Comparison of ENCODE assay signal across 8 mouse cellular contexts in the genomic region with DNA sequence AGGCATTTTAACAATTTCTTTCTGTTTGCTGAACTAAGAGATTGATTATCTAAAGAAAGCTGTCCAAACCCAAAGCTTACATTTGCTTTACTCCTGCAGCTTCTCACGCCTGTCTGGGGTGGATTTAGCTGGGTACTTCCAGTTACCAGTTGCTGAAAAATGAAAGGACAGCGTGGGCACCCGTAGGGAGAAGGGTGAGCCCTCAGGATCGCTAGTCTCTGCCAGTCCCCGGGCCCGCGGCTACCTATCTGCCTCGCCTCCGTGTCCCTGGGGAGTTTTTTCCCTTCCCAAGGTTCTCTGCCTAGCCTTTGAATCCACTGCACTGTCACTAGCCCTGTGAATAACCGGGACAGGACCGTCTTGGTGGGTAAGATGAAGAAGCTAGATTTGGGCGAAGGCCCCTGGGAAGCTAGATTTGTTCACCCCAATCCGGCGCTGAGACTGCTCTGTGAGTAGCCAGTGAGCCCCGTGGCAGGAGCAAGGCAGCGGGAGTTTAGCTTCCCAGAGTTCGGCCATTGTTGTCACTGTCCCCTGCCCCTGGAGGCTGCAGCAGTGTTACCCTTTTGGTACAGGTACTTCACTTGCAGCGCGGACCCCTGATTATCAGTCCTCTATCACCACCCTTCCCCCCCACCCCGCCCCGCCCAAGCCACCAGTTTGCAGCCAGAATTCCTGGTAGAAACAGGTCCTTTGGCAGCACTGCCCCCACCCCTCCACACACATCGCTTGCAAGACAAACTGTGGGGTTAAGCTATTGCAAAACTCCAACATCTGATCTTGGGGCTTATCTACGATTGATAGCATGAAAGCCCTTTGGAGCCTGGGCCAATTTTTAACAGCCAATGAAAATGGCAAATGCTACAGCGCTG. TPM values are rescaled to one million over a fixed set of nuclear protein-coding genes. Genes with fewer than 3 reads are reported as not detected.
DNase-seq lines count a peak whose midpoint lies in the region; ATAC-seq lines count a peak whose summit lies in the region.

No protein-coding gene starts in this region.

- H3K4me1 ChIP-seq in forebrain, embryonic 15.5 days: no peaks in the 10 kb centered on the region
- no peaks in the 10 kb centered on the region for H3K4me1 ChIP-seq in liver, embryonic 13.5 days (replicated peaks)
- H3K4me1 ChIP-seq in neural tube, embryonic 12.5 days: no peaks in the 10 kb centered on the region

- H3K36me3 ChIP-seq in forebrain, embryonic 15.5 days: no peaks in the 10 kb centered on the region
- no peaks in the 10 kb centered on the region for H3K36me3 ChIP-seq in liver, embryonic 13.5 days
- H3K36me3 ChIP-seq in neural tube, embryonic 12.5 days: no peaks in the 10 kb centered on the region

- no peaks in the 10 kb centered on the region for H3K9me3 ChIP-seq in forebrain, embryonic 15.5 days
- no peaks in the 10 kb centered on the region for H3K9me3 ChIP-seq in liver, embryonic 13.5 days (replicated peaks)
- no peaks in the 10 kb centered on the region for H3K9me3 ChIP-seq in neural tube, embryonic 12.5 days

- peak overlapping the region; percentile 51 for H3K9ac ChIP-seq in forebrain, embryonic 15.5 days (replicated peaks)
- no peak overlapping the region for H3K9ac ChIP-seq in liver, embryonic 13.5 days
- 0 out of 2 replicates have a peak overlapping the region, but pooled peaks have one; percentile 13 for H3K9ac ChIP-seq in neural tube, embryonic 12.5 days

- H3K27ac ChIP-seq in forebrain, embryonic 15.5 days (replicated peaks): no peak overlapping the region
- peak overlapping the region; percentile 39; the same call in 1 of the 2 replicates for H3K27ac ChIP-seq in liver, embryonic 13.5 days
- no peak overlapping the region for H3K27ac ChIP-seq in neural tube, embryonic 12.5 days

- peak overlapping the region; percentile 35 for H3K4me3 ChIP-seq in forebrain, embryonic 15.5 days
- peak overlapping the region; percentile 22; the same call in 1 of the 2 replicates for H3K4me3 ChIP-seq in liver, embryonic 13.5 days (replicated peaks)
- peak overlapping the region; percentile 26 for H3K4me3 ChIP-seq in neural tube, embryonic 12.5 days

- H3K4me2 ChIP-seq in forebrain, embryonic 15.5 days (replicated peaks): peak overlapping the region; percentile 57
- peak overlapping the region; percentile 46 for H3K4me2 ChIP-seq in liver, embryonic 13.5 days
- H3K4me2 ChIP-seq in neural tube, embryonic 12.5 days (replicated peaks): peak overlapping the region; percentile 61

- peak; percentile 50 for ATAC-seq in frontal cortex, adult (ENCODE audit: low TSS enrichment)
- ATAC-seq in forebrain, embryonic 15.5 days (replicated peaks): peak; percentile 61; the same call in 1 of the 2 replicates
- ATAC-seq in liver, embryonic 13.5 days (ENCODE audit: low read depth): peak; percentile 62
- peak; percentile 37; the same call in 1 of the 2 replicates for ATAC-seq in neural tube, embryonic 12.5 days (ENCODE audit: low FRiP score, low read depth)

- H3K27me3 ChIP-seq in forebrain, embryonic 15.5 days: no peaks in the 10 kb centered on the region
- H3K27me3 ChIP-seq in liver, embryonic 13.5 days: no peaks in the 10 kb centered on the region
- no peaks in the 10 kb centered on the region for H3K27me3 ChIP-seq in neural tube, embryonic 12.5 days (replicated peaks)

- no peak for DNase-seq in frontal cortex, postnatal 25 days (ENCODE audit: low spot score in 2 of 2)
- peak; percentile 7 for DNase-seq in cerebellum, adult 11 months
- DNase-seq in kidney, adult 18-20 months: peak; percentile 45
- DNase-seq in liver, embryonic 13.5 days: no peak
- no peak for DNase-seq in thymus, adult 18-20 months

- 27% methylated on average over 24 of the region's 24 CpGs for WGBS in forebrain, embryonic 15.5 days
- WGBS in liver, embryonic 13.5 days (ENCODE audit: insufficient replicate concordance): 19% methylated on average over 24 of the region's 24 CpGs
- 22% methylated on average over 24 of the region's 24 CpGs for WGBS in neural tube, embryonic 12.5 days

RNA-seq across cellular contexts. Expression of gene Rgn, which starts 1.3 kb away (rescaled TPM):
- 0.24 and 0.49 TPM in 2 replicates for polyA plus RNA-seq in forebrain, embryonic 15.5 days (2015; fragmentation: Nextera tagmentation; extraction: Ambion mirVana)
- 112 and 133 TPM in 2 replicates for polyA plus RNA-seq in liver, embryonic 13.5 days (2015; fragmentation: Nextera tagmentation; extraction: Ambion mirVana)
- 0.15 and 0.17 TPM in 2 replicates for polyA plus RNA-seq in neural tube, embryonic 12.5 days (2016; fragmentation: Nextera tagmentation; extraction: Ambion mirVana)

Comparison
In these comparisons a context has a peak if more than half of its experiments do, and no peak if none do; other contexts are left out.
1. DNase-seq: peak in cerebellum, adult 11 months (single experiment) and kidney, adult 18-20 months (single experiment); none in frontal cortex, postnatal 25 days (0 of 2), liver, embryonic 13.5 days (single experiment) and thymus, adult 18-20 months (0 of 2).
2. RNA of gene Rgn, which starts 1.3 kb away (polyA plus RNA-seq): 112 to 133 TPM in liver, embryonic 13.5 days; 0.24 to 0.49 TPM in forebrain, embryonic 15.5 days and 0.15 to 0.17 TPM in neural tube, embryonic 12.5 days; every median in the first group is over 10 times any median in the second.
3. Peak in every context shown above with its lines, with median percentiles within 50 percentile points of each other: ATAC-seq, H3K4me2 ChIP-seq and H3K4me3 ChIP-seq.